Mouse (Mus musculus): ENCODE measurements around the gene Rps6ka4. TPM values are rescaled to one million over a fixed set of nuclear protein-coding genes. Genes with fewer than 3 reads are reported as not detected.

The Rps6ka4 gene
- polyA plus RNA-seq, 1 experiment from 2014 or later: 13.9 TPM

- Histone ChIP-seq H3K27ac (replicated peaks in 1 of 2; ENCODE audit: control insufficient read depth in 1 of 2, insufficient read depth in 1 of 2, low read depth in 2 of 2, low read length in 2 of 2) (no peak overlapping the region), H3K27me3 (ENCODE audit: control insufficient read depth, insufficient read depth, low read length) (peaks cover 17% of the 10 kb centered on the region), H3K36me3 (ENCODE audit: control insufficient read depth, insufficient read depth, low read length) (no peaks in the 10 kb centered on the region), H3K4me2 (ENCODE audit: low read length) (no peak overlapping the region), H3K4me1 (ENCODE audit: control insufficient read depth in 2 of 2, insufficient read depth in 2 of 2, low read length in 2 of 2) (peaks cover 13 to 15% of the 10 kb centered on the region in 2 experiments; a peak in 3 of 4 replicates), H3K4me3 (ENCODE audit: control insufficient read depth in 1 of 2, insufficient read depth in 1 of 2, low read depth in 1 of 2, low read length in 2 of 2) (no peak overlapping the region), H3K9ac (ENCODE audit: low read length) (no peak overlapping the region), H3K9me3 (ENCODE audit: control insufficient read depth, low read length) (no peaks in the 10 kb centered on the region)
- ATAC-seq (ENCODE audit: insufficient number of reproducible peaks, insufficient read depth, low FRiP score, low read depth): no peak
- 45% methylated on average over 3 of the region's 3 CpGs for WGBS
Measured at GRCm38 (mm10) chr19:6857003-6857360, 16.5 kb upstream of the Rps6ka4 start.

- Histone ChIP-seq H3K27me3 (ENCODE audit: control insufficient read depth, insufficient read depth, low read length) (peaks cover 17% of the 10 kb centered on the region), H3K27ac (replicated peaks in 1 of 2; ENCODE audit: control insufficient read depth in 1 of 2, insufficient read depth in 1 of 2, low read depth in 2 of 2, low read length in 2 of 2) (no peak overlapping the region), H3K4me3 (ENCODE audit: control insufficient read depth in 1 of 2, insufficient read depth in 1 of 2, low read depth in 1 of 2, low read length in 2 of 2) (no peak overlapping the region), H3K4me1 (ENCODE audit: control insufficient read depth in 2 of 2, insufficient read depth in 2 of 2, low read length in 2 of 2) (peaks cover 13 to 15% of the 10 kb centered on the region in 2 experiments; a peak in 3 of 4 replicates), H3K9me3 (ENCODE audit: control insufficient read depth, low read length) (no peaks in the 10 kb centered on the region), H3K9ac (ENCODE audit: low read length) (no peak overlapping the region), H3K4me2 (ENCODE audit: low read length) (no peak overlapping the region), H3K36me3 (ENCODE audit: control insufficient read depth, insufficient read depth, low read length) (no peaks in the 10 kb centered on the region)
- 44% methylated on average over 12 of the region's 12 CpGs for WGBS
- no peak for ATAC-seq (ENCODE audit: insufficient number of reproducible peaks, insufficient read depth, low FRiP score, low read depth)
Measured at GRCm38 (mm10) chr19:6856281-6857002, 16.0 kb upstream of the Rps6ka4 start.

GRCm38 (mm10) chr19:6855225-6856031, 15.0 kb upstream of the Rps6ka4 start:
- peak; percentile 52 for ATAC-seq (ENCODE audit: insufficient number of reproducible peaks, insufficient read depth, low FRiP score, low read depth)
- Histone ChIP-seq H3K4me3 (ENCODE audit: control insufficient read depth in 1 of 2, insufficient read depth in 1 of 2, low read depth in 1 of 2, low read length in 2 of 2) (peak overlapping the region; percentile 28 to 44), H3K9me3 (ENCODE audit: control insufficient read depth, low read length) (no peaks in the 10 kb centered on the region), H3K36me3 (ENCODE audit: control insufficient read depth, insufficient read depth, low read length) (no peaks in the 10 kb centered on the region), H3K27ac (replicated peaks in 1 of 2; ENCODE audit: control insufficient read depth in 1 of 2, insufficient read depth in 1 of 2, low read depth in 2 of 2, low read length in 2 of 2) (no peak overlapping the region), H3K4me2 (ENCODE audit: low read length) (peak overlapping the region; percentile 67), H3K9ac (ENCODE audit: low read length) (peak overlapping the region; percentile 28), H3K4me1 (ENCODE audit: control insufficient read depth in 2 of 2, insufficient read depth in 2 of 2, low read length in 2 of 2) (peaks cover 13 to 15% of the 10 kb centered on the region in 2 experiments; a peak in 3 of 4 replicates), H3K27me3 (ENCODE audit: control insufficient read depth, insufficient read depth, low read length) (peaks cover 25% of the 10 kb centered on the region)
- WGBS: 7% methylated on average over 38 of the region's 38 CpGs

- Histone ChIP-seq H3K36me3 (ENCODE audit: control insufficient read depth, insufficient read depth, low read length) (no peaks in the 10 kb centered on the region), H3K4me1 (ENCODE audit: control insufficient read depth in 2 of 2, insufficient read depth in 2 of 2, low read length in 2 of 2) (peaks cover 13 to 15% of the 10 kb centered on the region in 2 experiments; a peak in 3 of 4 replicates), H3K9me3 (ENCODE audit: control insufficient read depth, low read length) (no peaks in the 10 kb centered on the region), H3K9ac (ENCODE audit: low read length) (no peak overlapping the region), H3K27me3 (ENCODE audit: control insufficient read depth, insufficient read depth, low read length) (peaks cover 32% of the 10 kb centered on the region), H3K4me2 (ENCODE audit: low read length) (peak overlapping the region; percentile 67; the same call in 1 of the 2 replicates), H3K4me3 (ENCODE audit: control insufficient read depth in 1 of 2, insufficient read depth in 1 of 2, low read depth in 1 of 2, low read length in 2 of 2) (no peak overlapping the region), H3K27ac (replicated peaks in 1 of 2; ENCODE audit: control insufficient read depth in 1 of 2, insufficient read depth in 1 of 2, low read depth in 2 of 2, low read length in 2 of 2) (no peak overlapping the region)
- no peak for ATAC-seq (ENCODE audit: insufficient number of reproducible peaks, insufficient read depth, low FRiP score, low read depth)
- WGBS: 85% methylated on average over 12 of the region's 12 CpGs
Measured at GRCm38 (mm10) chr19:6854658-6855057, 14.2 kb upstream of the Rps6ka4 start.

GRCm38 (mm10) chr19:6853903-6854302, 13.5 kb upstream of the Rps6ka4 start:
- no peak for ATAC-seq (ENCODE audit: insufficient number of reproducible peaks, insufficient read depth, low FRiP score, low read depth)
- Histone ChIP-seq H3K4me1 (ENCODE audit: control insufficient read depth in 2 of 2, insufficient read depth in 2 of 2, low read length in 2 of 2) (peaks cover 13 to 15% of the 10 kb centered on the region in 2 experiments; a peak in 3 of 4 replicates), H3K36me3 (ENCODE audit: control insufficient read depth, insufficient read depth, low read length) (no peaks in the 10 kb centered on the region), H3K27me3 (ENCODE audit: control insufficient read depth, insufficient read depth, low read length) (peaks cover 40% of the 10 kb centered on the region), H3K4me3 (ENCODE audit: control insufficient read depth in 1 of 2, insufficient read depth in 1 of 2, low read depth in 1 of 2, low read length in 2 of 2) (no peak overlapping the region), H3K4me2 (ENCODE audit: low read length) (no peak overlapping the region), H3K9me3 (ENCODE audit: control insufficient read depth, low read length) (no peaks in the 10 kb centered on the region), H3K9ac (ENCODE audit: low read length) (no peak overlapping the region), H3K27ac (replicated peaks in 1 of 2; ENCODE audit: control insufficient read depth in 1 of 2, insufficient read depth in 1 of 2, low read depth in 2 of 2, low read length in 2 of 2) (no peak overlapping the region)
- WGBS: 67% methylated on average over 8 of the region's 8 CpGs

GRCm38 (mm10) chr19:6852393-6853305, 12.2 kb upstream of the Rps6ka4 start:
- H3K27ac ChIP-seq (replicated peaks in 1 of 2; ENCODE audit: control insufficient read depth in 1 of 2, insufficient read depth in 1 of 2, low read depth in 2 of 2, low read length in 2 of 2): no peak overlapping the region
- H3K36me3 ChIP-seq (ENCODE audit: control insufficient read depth, insufficient read depth, low read length): no peaks in the 10 kb centered on the region
- no peaks in the 10 kb centered on the region for H3K9me3 ChIP-seq (ENCODE audit: control insufficient read depth, low read length)
- no peak overlapping the region for H3K4me2 ChIP-seq (ENCODE audit: low read length)
- no peak overlapping the region for H3K9ac ChIP-seq (ENCODE audit: low read length)
- WGBS: 78% methylated on average over 21 of the region's 21 CpGs
- no peak for ATAC-seq (ENCODE audit: insufficient number of reproducible peaks, insufficient read depth, low FRiP score, low read depth)
- H3K4me3 ChIP-seq (ENCODE audit: control insufficient read depth in 1 of 2, insufficient read depth in 1 of 2, low read depth in 1 of 2, low read length in 2 of 2): no peak overlapping the region
- peaks cover 53% of the 10 kb centered on the region for H3K27me3 ChIP-seq (ENCODE audit: control insufficient read depth, insufficient read depth, low read length)
- H3K4me1 ChIP-seq (ENCODE audit: control insufficient read depth in 2 of 2, insufficient read depth in 2 of 2, low read length in 2 of 2): peaks cover 13 to 21% of the 10 kb centered on the region in 2 experiments

DNA sequence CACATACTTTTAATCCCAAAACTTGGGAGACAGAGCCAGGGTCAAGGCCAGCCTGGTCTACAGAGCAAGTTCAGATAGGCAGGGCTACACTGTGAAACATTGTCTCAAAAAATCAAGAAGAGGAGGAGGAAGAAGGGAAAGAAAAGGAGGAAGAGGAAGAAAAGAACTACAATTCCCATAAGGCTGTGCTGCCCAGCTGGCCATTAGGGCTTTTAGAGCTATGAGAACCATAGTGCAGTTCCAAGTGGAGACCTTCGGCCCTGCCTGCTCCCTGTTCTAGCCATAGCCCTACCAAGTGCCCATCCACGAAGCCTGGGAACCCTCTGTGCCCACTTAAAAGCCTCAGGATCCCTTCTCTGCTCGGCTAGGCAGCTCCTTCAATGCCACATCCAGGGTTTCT, 11.1 kb upstream of the Rps6ka4 start:
- Histone ChIP-seq H3K9ac (ENCODE audit: low read length) (no peak overlapping the region), H3K9me3 (ENCODE audit: control insufficient read depth, low read length) (no peaks in the 10 kb centered on the region), H3K4me1 (ENCODE audit: control insufficient read depth in 2 of 2, insufficient read depth in 2 of 2, low read length in 2 of 2) (peaks cover 13 to 21% of the 10 kb centered on the region in 2 experiments), H3K4me2 (ENCODE audit: low read length) (no peak overlapping the region), H3K27me3 (ENCODE audit: control insufficient read depth, insufficient read depth, low read length) (peaks cover 64% of the 10 kb centered on the region), H3K36me3 (ENCODE audit: control insufficient read depth, insufficient read depth, low read length) (no peaks in the 10 kb centered on the region), H3K27ac (replicated peaks in 1 of 2; ENCODE audit: control insufficient read depth in 1 of 2, insufficient read depth in 1 of 2, low read depth in 2 of 2, low read length in 2 of 2) (no peak overlapping the region), H3K4me3 (ENCODE audit: control insufficient read depth in 1 of 2, insufficient read depth in 1 of 2, low read depth in 1 of 2, low read length in 2 of 2) (no peak overlapping the region)
- 86% methylated on average over 3 of the region's 3 CpGs for WGBS
- ATAC-seq (ENCODE audit: insufficient number of reproducible peaks, insufficient read depth, low FRiP score, low read depth): no peak
